Mouse (Mus musculus) splenic B cell, adult 2 months (primary cell): ENCODE measurements around the gene Lsr.

Source experiments
- DNase-seq: peaks from one replicate; pipeline ENCODE4 v3.0.0-alpha.2; 2011; ENCODE audit warnings: low read depth, low spot score
- H3K27me3 ChIP-seq: 2 replicates; pipeline ENCODE4 v1.6.1; 2012; ENCODE audit warnings: mild to moderate bottlenecking, low read length, moderate library complexity, mixed read lengths; ENCODE audit not compliant: control insufficient read depth, poor library complexity, insufficient read depth, severe bottlenecking
- H3K36me3 ChIP-seq: 2 replicates; pipeline ENCODE4 v1.6.1; 2012; ENCODE audit warnings: mild to moderate bottlenecking, low read length, moderate library complexity, mixed read lengths; ENCODE audit not compliant: control insufficient read depth, poor library complexity, insufficient read depth, severe bottlenecking

The Lsr gene

DNA sequence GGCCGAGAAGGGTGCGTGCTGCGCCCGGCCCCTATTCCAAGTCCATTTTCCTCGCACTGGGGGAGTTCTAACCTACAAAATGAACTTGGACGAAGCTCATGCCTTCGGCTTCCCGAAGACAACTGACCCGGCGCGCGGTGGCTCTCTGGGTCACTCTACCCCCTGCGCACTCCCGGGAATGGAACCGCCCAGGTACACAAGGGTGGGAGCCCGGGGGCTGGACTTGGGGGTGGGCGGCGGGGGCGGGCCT is at the start of gene Lsr:
Lsr (minus strand) TSS at position 214 of the 250 bp plus-strand sequence.
- Histone ChIP-seq H3K27me3 (no peaks in the 10 kb centered on the region), H3K36me3 (no peaks in the 10 kb centered on the region)
- DNase-seq, result no peak

DNA sequence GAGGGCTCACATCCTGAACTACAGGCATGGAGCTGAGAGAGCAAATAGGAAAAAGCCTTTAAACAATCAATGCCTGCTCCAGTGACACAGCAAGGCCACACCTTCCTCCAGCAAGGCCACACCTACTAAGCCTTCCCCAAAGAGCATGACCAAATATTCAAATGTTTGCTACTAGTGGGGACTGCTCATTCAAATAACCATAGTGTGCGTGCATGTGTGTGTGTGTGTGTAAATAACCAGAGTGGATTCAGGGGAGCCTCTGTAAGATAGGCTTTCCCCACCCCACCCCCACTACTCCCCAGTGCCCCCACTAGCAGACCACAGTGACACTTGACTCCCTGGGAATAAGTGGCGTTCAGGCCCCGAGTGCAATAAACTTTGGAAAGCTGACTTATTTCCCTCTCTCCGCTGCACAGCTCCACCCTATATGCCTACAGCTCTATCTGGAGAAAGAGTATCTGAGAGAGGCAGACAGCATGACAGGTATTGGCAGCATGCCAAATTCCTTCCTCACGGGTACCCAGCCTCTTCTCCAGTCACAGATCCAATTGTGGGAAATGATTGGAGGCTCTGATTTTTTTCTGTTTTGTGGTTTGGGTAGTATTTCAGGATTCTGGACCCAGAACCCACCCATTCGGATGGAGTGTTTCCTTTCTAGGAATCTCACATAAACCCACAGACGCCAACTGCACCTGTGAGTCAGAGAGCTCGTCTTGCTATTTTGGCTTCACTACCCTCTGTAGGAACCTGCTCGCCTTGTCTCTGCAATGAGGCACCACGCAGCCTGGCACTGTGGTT is 44.0 kb upstream of the Lsr start:
- DNase-seq, result peak; percentile 73
- no peaks in the 10 kb centered on the region; the same call in 1 of the 2 replicates for H3K27me3 ChIP-seq

DNA sequence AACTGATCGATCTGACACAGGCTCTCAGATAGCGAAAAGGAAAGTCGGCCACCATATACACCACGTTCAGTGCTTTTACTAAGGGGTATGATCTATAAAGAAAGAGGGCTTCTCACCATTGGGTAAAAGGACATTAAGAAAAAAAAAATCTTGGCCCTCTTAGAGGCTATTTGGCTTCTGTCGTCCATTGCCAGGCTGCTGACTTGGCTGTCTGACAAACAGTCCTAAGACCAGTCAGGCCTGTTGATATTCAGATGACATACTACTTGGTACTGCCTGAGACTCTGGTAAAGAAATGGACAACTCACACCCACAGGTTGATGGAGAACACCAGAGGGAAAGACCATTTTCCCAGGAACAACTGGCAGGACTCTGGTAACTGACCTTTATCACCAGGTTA is 39.7 kb upstream of the Lsr start:
- no peak for DNase-seq
- no peaks in the 10 kb centered on the region; the same call in 1 of the 2 replicates for H3K27me3 ChIP-seq
- no peaks in the 10 kb centered on the region for H3K36me3 ChIP-seq

More for the DNA sequence above, 44.0 kb upstream of the Lsr start:
- no peaks in the 10 kb centered on the region for H3K36me3 ChIP-seq

- Histone ChIP-seq H3K36me3 (no peaks in the 10 kb centered on the region), H3K27me3 (no peaks in the 10 kb centered on the region)
- DNase-seq, result no peak
These were observed 35.6 kb upstream of the Lsr start for GRCm38 (mm10) chr7:31008889-31009288.

DNA sequence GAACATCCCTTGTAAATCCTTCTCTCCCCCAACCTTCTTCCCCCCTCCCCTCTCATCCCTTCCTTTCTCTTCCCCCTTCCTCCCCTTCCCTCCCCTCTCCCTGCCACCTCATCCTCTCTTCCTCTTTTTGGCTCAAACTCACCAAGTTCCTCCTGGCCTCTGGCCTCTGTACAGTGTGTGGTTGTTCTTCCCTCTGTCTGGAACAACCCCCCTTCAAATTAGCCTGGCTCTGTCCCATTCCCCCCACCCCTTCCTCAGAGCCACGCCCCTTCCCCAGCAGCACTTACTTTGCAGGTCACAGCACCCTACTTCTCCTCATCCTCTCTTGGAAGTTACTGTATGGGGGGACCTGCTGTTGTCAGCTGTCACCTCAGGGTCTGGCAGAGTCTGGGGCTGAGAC is 34.9 kb upstream of the Lsr start:
- no peaks in the 10 kb centered on the region for H3K27me3 ChIP-seq
- DNase-seq, result no peak
- no peaks in the 10 kb centered on the region for H3K36me3 ChIP-seq

DNA sequence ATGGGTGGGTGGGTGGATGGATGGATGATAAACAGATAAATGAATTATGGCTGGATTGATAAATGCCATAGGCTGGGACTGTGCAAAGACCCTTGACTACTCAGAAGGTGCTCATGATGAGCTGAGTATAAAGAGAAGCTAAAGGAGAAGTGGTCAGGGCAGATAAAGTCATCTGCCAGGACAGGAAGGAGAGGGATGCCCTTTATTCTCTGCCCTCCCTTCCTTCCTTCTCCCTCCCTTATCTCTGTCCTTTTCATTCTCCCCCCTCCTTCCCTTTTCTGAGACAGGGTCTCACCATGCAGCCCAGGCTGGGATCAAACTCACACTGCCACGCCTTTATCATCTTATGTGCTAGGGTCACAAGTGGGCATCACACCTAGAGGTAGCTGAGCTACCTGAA is 34.5 kb upstream of the Lsr start:
- no peak for DNase-seq

DNA sequence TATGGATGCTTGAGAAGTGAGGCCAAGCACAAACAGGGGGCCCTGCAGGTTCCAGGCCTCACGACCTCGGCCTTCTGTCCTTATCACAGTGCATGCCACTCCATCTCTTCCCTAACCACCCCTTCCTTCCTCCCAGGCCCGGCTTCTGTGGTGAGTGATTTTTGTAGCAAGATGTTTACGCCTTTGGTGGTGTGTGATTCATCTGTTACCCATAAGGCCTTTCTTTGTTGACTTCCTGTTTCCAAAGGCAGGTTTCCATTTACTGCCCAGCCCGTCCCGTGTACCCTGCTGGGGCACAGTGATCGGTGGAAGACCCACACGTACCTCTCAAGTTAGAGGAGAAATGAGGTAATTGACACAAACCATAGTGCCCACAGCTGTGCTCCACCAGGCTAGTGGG is 29.4 kb upstream of the Lsr start:
- no peaks in the 10 kb centered on the region for H3K36me3 ChIP-seq
- peak; percentile 73 for DNase-seq
- no peaks in the 10 kb centered on the region for H3K27me3 ChIP-seq

More for the DNA sequence above, 34.5 kb upstream of the Lsr start:
- Histone ChIP-seq H3K27me3 (no peaks in the 10 kb centered on the region), H3K36me3 (no peaks in the 10 kb centered on the region)

DNA sequence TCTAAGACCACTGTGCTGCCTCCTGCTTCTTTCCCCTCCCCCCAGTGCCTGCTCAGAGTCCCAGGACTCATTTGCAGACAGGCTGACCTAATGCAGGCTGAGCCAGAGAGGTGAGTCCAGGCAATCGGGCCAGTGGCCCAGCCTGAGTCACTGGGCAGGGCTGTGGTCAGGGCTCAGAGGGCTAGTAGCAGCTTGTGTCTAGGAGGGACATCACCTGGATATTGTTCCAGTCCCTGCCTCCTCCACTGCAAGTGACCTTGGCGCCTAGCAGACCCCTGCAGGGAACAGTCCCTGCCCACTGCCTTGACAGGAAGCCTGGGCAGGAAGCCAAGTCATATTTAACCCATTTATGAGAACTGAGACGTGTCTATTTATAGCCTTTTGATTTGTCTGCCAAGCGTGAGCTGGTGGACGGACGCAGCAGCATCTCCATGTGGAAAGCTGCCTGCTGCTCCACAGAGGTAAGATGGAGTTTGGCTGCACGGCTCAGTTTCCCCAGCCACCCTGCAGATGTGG is 27.3 kb upstream of the Lsr start:
- no peaks in the 10 kb centered on the region for H3K36me3 ChIP-seq
- peak; percentile 68 for DNase-seq
- no peaks in the 10 kb centered on the region for H3K27me3 ChIP-seq

- H3K36me3 ChIP-seq, result no peaks in the 10 kb centered on the region
- H3K27me3 ChIP-seq, result no peaks in the 10 kb centered on the region
- DNase-seq, result peak; percentile 34
These were observed 23.2 kb upstream of the Lsr start for GRCm38 (mm10) chr7:30996491-30996890.

- H3K36me3 ChIP-seq, result no peaks in the 10 kb centered on the region
- no peaks in the 10 kb centered on the region for H3K27me3 ChIP-seq
- no peak for DNase-seq
These were observed 20.7 kb upstream of the Lsr start for GRCm38 (mm10) chr7:30993986-30994385.

DNA sequence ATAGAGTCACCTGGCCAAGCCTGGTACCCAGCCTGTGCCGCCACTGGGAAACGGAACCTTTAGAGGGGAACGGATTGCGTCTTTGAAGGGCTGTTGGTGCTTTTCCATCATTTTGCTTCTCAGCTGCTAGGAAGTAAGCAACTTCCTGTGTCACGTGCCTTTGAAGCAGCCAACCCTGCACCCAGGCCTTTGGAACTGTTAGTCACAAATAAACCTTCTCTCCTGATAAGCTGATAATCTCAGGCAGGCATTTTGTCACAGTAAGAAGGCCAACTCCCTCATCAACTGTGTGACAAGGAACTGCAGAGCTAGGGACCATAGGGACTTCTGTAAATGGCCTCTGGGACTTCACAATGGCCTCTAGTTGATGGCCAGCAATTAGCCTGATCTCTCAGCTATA is 18.9 kb upstream of the Lsr start:
- no peak for DNase-seq
- H3K27me3 ChIP-seq, result no peaks in the 10 kb centered on the region
- H3K36me3 ChIP-seq, result no peaks in the 10 kb centered on the region

- no peak for DNase-seq
- no peaks in the 10 kb centered on the region for H3K36me3 ChIP-seq
- H3K27me3 ChIP-seq, result no peaks in the 10 kb centered on the region
These were observed 15.4 kb upstream of the Lsr start for GRCm38 (mm10) chr7:30988519-30989162.

GRCm38 (mm10) chr7:30985357-30985756 is 12.1 kb upstream of the Lsr start:
- no peak for DNase-seq
- H3K27me3 ChIP-seq, result no peaks in the 10 kb centered on the region
- no peaks in the 10 kb centered on the region for H3K36me3 ChIP-seq

- DNase-seq, result no peak
- no peaks in the 10 kb centered on the region for H3K27me3 ChIP-seq
- H3K36me3 ChIP-seq, result no peaks in the 10 kb centered on the region
These were observed 8.4 kb upstream of the Lsr start for GRCm38 (mm10) chr7:30981703-30982102.

DNA sequence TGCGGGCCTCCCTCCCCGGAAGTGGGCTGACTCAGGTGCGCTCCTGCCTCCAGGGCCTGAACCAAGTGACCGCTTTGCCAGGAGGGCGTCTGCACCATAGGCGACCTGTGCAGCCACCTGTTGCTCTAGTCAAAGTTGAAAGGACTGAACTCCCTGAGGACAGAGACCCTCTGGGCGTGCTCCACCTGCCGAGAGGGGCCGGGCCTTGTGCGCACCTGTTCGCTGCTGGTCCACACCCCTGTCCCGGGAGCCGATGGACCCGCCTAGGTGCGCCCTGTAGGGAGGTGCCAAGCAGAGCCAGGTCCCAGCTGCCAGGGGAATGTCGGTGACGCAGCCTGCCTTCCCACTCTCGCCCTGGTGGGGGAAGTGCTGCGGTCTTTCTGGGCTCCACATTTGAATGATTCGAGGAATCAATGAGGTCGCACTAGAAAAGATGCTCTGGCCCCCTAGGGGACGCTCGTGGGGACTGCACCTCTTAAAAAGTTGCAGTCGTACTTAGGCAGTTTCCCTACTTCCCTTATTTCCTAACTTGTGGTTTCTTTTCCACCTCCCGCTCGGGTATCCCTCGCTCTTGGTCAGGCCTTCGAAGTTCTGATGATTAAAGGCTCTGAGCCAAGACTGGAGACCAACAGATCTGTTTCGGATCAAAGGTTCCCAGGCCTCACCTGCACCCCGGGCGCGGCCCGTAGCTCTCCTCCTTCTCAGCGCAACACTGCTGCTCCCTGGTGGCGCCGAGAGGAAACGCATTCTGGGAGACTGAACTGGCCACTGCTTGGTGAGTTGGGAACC is 431 bp upstream of the Lsr start, which contains the start of gene Fam187b:
Fam187b (plus strand) TSS at position 290 of the 789 bp plus-strand sequence.
- Histone ChIP-seq H3K36me3 (no peaks in the 10 kb centered on the region), H3K27me3 (no peaks in the 10 kb centered on the region)
- peak; percentile 92 for DNase-seq
